ENCODE assay signal across 12 mouse cellular contexts in genomic region chr1:158353656-158354371, GRCm38 (mm10). TPM values are rescaled to one million over a fixed set of nuclear protein-coding genes. Genes with fewer than 3 reads are reported as not detected.
DNase-seq lines count a peak whose midpoint lies in the region; ATAC-seq and TF ChIP-seq lines count a peak whose summit lies in the region.
"Had no signal": no experiment of that assay in that cellular context is flagged by ENCODE, and none has a peak within 500 bp of the region (broad histone marks: within the 10 kb centered on the region; RNA-seq: fewer than 3 reads in every experiment).

No protein-coding gene starts in this region.

- H3K4me2 ChIP-seq in embryonic facial prominence, embryonic 14.5 days (ENCODE audit: low read depth, low read length), result no peak overlapping the region
- no peak overlapping the region for H3K4me2 ChIP-seq in limb, embryonic 14.5 days (replicated peaks; ENCODE audit: low read depth, low read length, severe bottlenecking)
- peak overlapping the region; percentile 69 for H3K4me2 ChIP-seq in hindbrain, embryonic 15.5 days
- peak overlapping the region; percentile 71 for H3K4me2 ChIP-seq in midbrain, embryonic 16.5 days (ENCODE audit: low read length)
- H3K4me2 ChIP-seq: heart, embryonic 13.5 days; liver, embryonic 11.5 days had no signal

- no peak overlapping the region for H3K4me3 ChIP-seq in embryonic facial prominence, embryonic 14.5 days (ENCODE audit: low read depth, low read length)
- no peak overlapping the region for H3K4me3 ChIP-seq in embryonic facial prominence, embryonic 10.5 days
- H3K4me3 ChIP-seq in limb, embryonic 14.5 days (replicated peaks; ENCODE audit: low read length), result no peak overlapping the region
- no peak overlapping the region for H3K4me3 ChIP-seq in limb, embryonic 10.5 days
- peak overlapping the region; percentile 54 for H3K4me3 ChIP-seq in hindbrain, embryonic 15.5 days
- peak overlapping the region; percentile 82 for H3K4me3 ChIP-seq in midbrain, embryonic 16.5 days (ENCODE audit: low read depth, low read length)
- H3K4me3 ChIP-seq: heart, embryonic 13.5 days had no signal

- no peaks in the 10 kb centered on the region for H3K9me3 ChIP-seq in embryonic facial prominence, embryonic 14.5 days (ENCODE audit: control insufficient read depth, low read length)
- no peaks in the 10 kb centered on the region for H3K9me3 ChIP-seq in embryonic facial prominence, embryonic 10.5 days
- no peaks in the 10 kb centered on the region for H3K9me3 ChIP-seq in limb, embryonic 14.5 days (ENCODE audit: control insufficient read depth, low read length)
- H3K9me3 ChIP-seq in limb, embryonic 10.5 days (replicated peaks), result no peaks in the 10 kb centered on the region
- no peaks in the 10 kb centered on the region for H3K9me3 ChIP-seq in hindbrain, embryonic 15.5 days
- no peaks in the 10 kb centered on the region for H3K9me3 ChIP-seq in midbrain, embryonic 16.5 days (replicated peaks; ENCODE audit: control insufficient read depth, low read length, poor library complexity, severe bottlenecking)
- H3K9me3 ChIP-seq: heart, embryonic 13.5 days had no signal

- H3K36me3 ChIP-seq in embryonic facial prominence, embryonic 14.5 days (ENCODE audit: control insufficient read depth, insufficient read depth, low read length), result no peaks in the 10 kb centered on the region
- no peaks in the 10 kb centered on the region for H3K36me3 ChIP-seq in embryonic facial prominence, embryonic 10.5 days (replicated peaks)
- H3K36me3 ChIP-seq in limb, embryonic 14.5 days (ENCODE audit: control insufficient read depth, insufficient read depth, low read length), result no peaks in the 10 kb centered on the region
- no peaks in the 10 kb centered on the region for H3K36me3 ChIP-seq in limb, embryonic 10.5 days
- no peaks in the 10 kb centered on the region for H3K36me3 ChIP-seq in hindbrain, embryonic 15.5 days
- no peaks in the 10 kb centered on the region for H3K36me3 ChIP-seq in midbrain, embryonic 16.5 days (ENCODE audit: control insufficient read depth, insufficient read depth, low read length)
- H3K36me3 ChIP-seq: heart, embryonic 13.5 days had no signal

- no peak overlapping the region for H3K9ac ChIP-seq in embryonic facial prominence, embryonic 14.5 days (ENCODE audit: low read depth, low read length)
- no peak overlapping the region for H3K9ac ChIP-seq in limb, embryonic 14.5 days (ENCODE audit: low read depth, low read length, severe bottlenecking)
- H3K9ac ChIP-seq in hindbrain, embryonic 15.5 days, result peak overlapping the region; percentile 30
- H3K9ac ChIP-seq in midbrain, embryonic 16.5 days (ENCODE audit: low read depth, low read length), result peak overlapping the region; percentile 86
- H3K9ac ChIP-seq: heart, embryonic 13.5 days had no signal

- WGBS in embryonic facial prominence, embryonic 14.5 days, result 56% methylated on average over 5 of the region's 5 CpGs
- 80% methylated on average over 5 of the region's 5 CpGs for WGBS in embryonic facial prominence, embryonic 10.5 days
- 53% methylated on average over 5 of the region's 5 CpGs for WGBS in limb, embryonic 14.5 days
- WGBS in limb, embryonic 10.5 days, result 84% methylated on average over 5 of the region's 5 CpGs
- WGBS in hindbrain, embryonic 15.5 days, result 75% methylated on average over 5 of the region's 5 CpGs
- WGBS in midbrain, embryonic 16.5 days, result 82% methylated on average over 5 of the region's 5 CpGs

- peak; percentile 55 for DNase-seq in embryonic facial prominence, embryonic 14.5 days (ENCODE audit: low spot score)
- no peak for DNase-seq in embryonic facial prominence, embryonic 10.5 days (ENCODE audit: low spot score)
- peak; percentile 23 for DNase-seq in limb, embryonic 14.5 days (ENCODE audit: low spot score)
- DNase-seq in limb, embryonic 10.5 days (ENCODE audit: low spot score), result no peak
- no peak for DNase-seq in frontal cortex, postnatal 36 days (ENCODE audit: low spot score in 2 of 2)
- DNase-seq in cerebellum, adult 18-20 months, result no peak
- DNase-seq: cerebellum, adult 9-10 months; gastrocnemius, postnatal 36 days had no signal

- ATAC-seq in embryonic facial prominence, embryonic 14.5 days (ENCODE audit: low read depth), result no peak
- ATAC-seq in limb, embryonic 14.5 days (ENCODE audit: low FRiP score, low read depth), result no peak
- no peak for ATAC-seq in hindbrain, embryonic 15.5 days (ENCODE audit: low FRiP score, low read depth)
- ATAC-seq in midbrain, embryonic 16.5 days, result no peak

- no peak overlapping the region for H3K27ac ChIP-seq in embryonic facial prominence, embryonic 14.5 days (replicated peaks; ENCODE audit: low read depth, low read length)
- H3K27ac ChIP-seq in embryonic facial prominence, embryonic 10.5 days (replicated peaks), result no peak overlapping the region
- H3K27ac ChIP-seq in limb, embryonic 14.5 days (replicated peaks; ENCODE audit: low read depth, low read length), result no peak overlapping the region
- no peak overlapping the region for H3K27ac ChIP-seq in limb, embryonic 10.5 days
- no peak overlapping the region for H3K27ac ChIP-seq in hindbrain, embryonic 15.5 days (replicated peaks)
- H3K27ac ChIP-seq in midbrain, embryonic 16.5 days (ENCODE audit: low read length), result no peak overlapping the region
- H3K27ac ChIP-seq: heart, embryonic 13.5 days had no signal

- H3K4me1 ChIP-seq in embryonic facial prominence, embryonic 14.5 days (ENCODE audit: control insufficient read depth, insufficient read depth, low read length), result peaks cover 3% of the 10 kb centered on the region; the same call in 1 of the 2 replicates
- peaks cover 17% of the 10 kb centered on the region for H3K4me1 ChIP-seq in embryonic facial prominence, embryonic 10.5 days
- H3K4me1 ChIP-seq in limb, embryonic 14.5 days (ENCODE audit: control insufficient read depth, insufficient read depth, low read length), result 0 out of 2 replicates have a peak, but pooled peaks cover 3% of the 10 kb centered on the region
- peaks cover 9% of the 10 kb centered on the region for H3K4me1 ChIP-seq in limb, embryonic 10.5 days
- peaks cover 47% of the 10 kb centered on the region for H3K4me1 ChIP-seq in hindbrain, embryonic 15.5 days (replicated peaks)
- H3K4me1 ChIP-seq in midbrain, embryonic 16.5 days (ENCODE audit: control insufficient read depth, insufficient read depth, low read length), result peaks cover 30% of the 10 kb centered on the region

- H3K27me3 ChIP-seq in embryonic facial prominence, embryonic 14.5 days (replicated peaks; ENCODE audit: control insufficient read depth, insufficient read depth, low read length), result peaks cover 48% of the 10 kb centered on the region
- peaks cover 66% of the 10 kb centered on the region for H3K27me3 ChIP-seq in embryonic facial prominence, embryonic 10.5 days (replicated peaks; ENCODE audit: low read depth, poor library complexity, severe bottlenecking)
- peaks cover 29% of the 10 kb centered on the region for H3K27me3 ChIP-seq in limb, embryonic 14.5 days (ENCODE audit: control insufficient read depth, insufficient read depth, low read length)
- H3K27me3 ChIP-seq in limb, embryonic 10.5 days (ENCODE audit: low read depth, poor library complexity, severe bottlenecking), result peaks cover 67% of the 10 kb centered on the region
- H3K27me3 ChIP-seq in hindbrain, embryonic 15.5 days, result no peaks in the 10 kb centered on the region
- H3K27me3 ChIP-seq in midbrain, embryonic 16.5 days (ENCODE audit: control insufficient read depth, insufficient read depth, low read depth, low read length), result no peaks in the 10 kb centered on the region

- TF ChIP-seq POLR2A in limb, embryonic 14.5 days (IDR thresholded peaks at IDR 0.05; ENCODE audit: borderline replicate concordance, extremely low read depth, insufficient read depth, insufficient read length), result no peak

RNA-seq across cellular contexts. Expression of gene Brinp2, which starts 2.3 kb away (rescaled TPM):
- 1.0 and 1.7 TPM in 2 replicates for polyA plus RNA-seq in embryonic facial prominence, embryonic 14.5 days (2014; fragmentation: Nextera tagmentation; extraction: Ambion mirVana)
- 0.73 and 1.1 TPM in 2 replicates for polyA plus RNA-seq in embryonic facial prominence, embryonic 10.5 days (2016; fragmentation: Nextera tagmentation; extraction: Ambion mirVana)
- 0.37 and 0.39 TPM in 2 replicates for polyA plus RNA-seq in limb, embryonic 14.5 days (2012; rRNA removed)
- polyA plus RNA-seq in limb, embryonic 14.5 days (2014; fragmentation: Nextera tagmentation; extraction: Ambion mirVana), result 0.26 and 0.39 TPM in 2 replicates
- polyA plus RNA-seq in limb, embryonic 10.5 days (2016; fragmentation: Nextera tagmentation; extraction: Ambion mirVana), result 0.04 and 0.10 TPM in 2 replicates
- 26.6 and 29.5 TPM in 2 replicates for polyA plus RNA-seq in hindbrain, embryonic 15.5 days (2015; fragmentation: Nextera tagmentation; extraction: Ambion mirVana)
- 36.6 and 43.7 TPM in 2 replicates for polyA plus RNA-seq in midbrain, embryonic 16.5 days (2015; fragmentation: Nextera tagmentation; extraction: Ambion mirVana)

RNA-seq across cellular contexts. Expression of gene Astn1, which starts 8.3 kb away (rescaled TPM):
- 3.4 and 3.5 TPM in 2 replicates for polyA plus RNA-seq in embryonic facial prominence, embryonic 14.5 days (2014; fragmentation: Nextera tagmentation; extraction: Ambion mirVana)
- polyA plus RNA-seq in embryonic facial prominence, embryonic 10.5 days (2016; fragmentation: Nextera tagmentation; extraction: Ambion mirVana), result 4.1 and 5.2 TPM in 2 replicates
- polyA plus RNA-seq in limb, embryonic 14.5 days (2012; rRNA removed), result 3.1 and 3.8 TPM in 2 replicates
- polyA plus RNA-seq in limb, embryonic 14.5 days (2014; fragmentation: Nextera tagmentation; extraction: Ambion mirVana), result 3.1 and 4.0 TPM in 2 replicates
- 1.4 and 2.8 TPM in 2 replicates for polyA plus RNA-seq in limb, embryonic 10.5 days (2016; fragmentation: Nextera tagmentation; extraction: Ambion mirVana)
- 38.1 and 40.8 TPM in 2 replicates for polyA plus RNA-seq in hindbrain, embryonic 15.5 days (2015; fragmentation: Nextera tagmentation; extraction: Ambion mirVana)
- 45.8 and 47.2 TPM in 2 replicates for polyA plus RNA-seq in midbrain, embryonic 16.5 days (2015; fragmentation: Nextera tagmentation; extraction: Ambion mirVana)

Comparison
In these comparisons a context has a peak if more than half of its experiments do, and no peak if none do; other contexts are left out.
1. DNase-seq: peak in embryonic facial prominence, embryonic 14.5 days (single experiment) and limb, embryonic 14.5 days (single experiment); none in embryonic facial prominence, embryonic 10.5 days (single experiment), limb, embryonic 10.5 days (single experiment), frontal cortex, postnatal 36 days (0 of 2) and cerebellum, adult 18-20 months (0 of 2).
2. H3K4me2 ChIP-seq: peak in hindbrain, embryonic 15.5 days (single experiment) and midbrain, embryonic 16.5 days (single experiment); none in embryonic facial prominence, embryonic 14.5 days (single experiment) and limb, embryonic 14.5 days (single experiment).
3. H3K4me3 ChIP-seq: peak in hindbrain, embryonic 15.5 days (single experiment) and midbrain, embryonic 16.5 days (single experiment); none in embryonic facial prominence, embryonic 14.5 days (single experiment), embryonic facial prominence, embryonic 10.5 days (single experiment), limb, embryonic 14.5 days (single experiment) and limb, embryonic 10.5 days (single experiment).
4. H3K9ac ChIP-seq: peak in hindbrain, embryonic 15.5 days (single experiment) and midbrain, embryonic 16.5 days (single experiment); none in embryonic facial prominence, embryonic 14.5 days (single experiment) and limb, embryonic 14.5 days (single experiment).
5. RNA of gene Brinp2, which starts 2.3 kb away (polyA plus RNA-seq): 36.6 to 43.7 TPM in midbrain, embryonic 16.5 days and 26.6 to 29.5 TPM in hindbrain, embryonic 15.5 days; 1.0 to 1.7 TPM in embryonic facial prominence, embryonic 14.5 days, 0.73 to 1.1 TPM in embryonic facial prominence, embryonic 10.5 days, 0.26 to 0.39 TPM in limb, embryonic 14.5 days and 0.04 to 0.10 TPM in limb, embryonic 10.5 days; every median in the first group is over 10 times any median in the second.